Mouse (Mus musculus): ENCODE data around the gene Kmt5a. TPM values are rescaled to one million over a fixed set of nuclear protein-coding genes. Genes with fewer than 3 reads are reported as not detected.

Kmt5a gene
- polyA plus RNA-seq, 1 experiment: 81.1 TPM

- H3K4me3 ChIP-seq (ENCODE audit: insufficient read depth, low read depth, low read length): no peak overlapping the region
- no peaks in the 10 kb centered on the region for H3K27me3 ChIP-seq (replicated peaks; ENCODE audit: control insufficient read depth, insufficient read depth, low read length)
- TF ChIP-seq POLR2A (IDR thresholded peaks at IDR 0.05; ENCODE audit: low read depth, low read length) (no peak), CTCF (conservative IDR thresholded peaks at IDR 0.05; ENCODE audit: insufficient read depth, insufficient read length, low read depth, low read length) (no peak)
- no peak for DNase-seq
- H3K27ac ChIP-seq (ENCODE audit: insufficient read depth, low read depth, low read length): no peak overlapping the region
- H3K4me1 ChIP-seq (ENCODE audit: control insufficient read depth, insufficient read depth, low read length): peaks cover 6% of the 10 kb centered on the region; the same call in 1 of the 2 replicates
- no peaks in the 10 kb centered on the region for H3K36me3 ChIP-seq (ENCODE audit: control insufficient read depth, insufficient read depth, low read length)
- WGBS: 89% methylated on average over 10 of the region's 10 CpGs
Observed at GRCm38 (mm10) chr5:124501541-124501940, 61.8 kb downstream of the Kmt5a start.

- Histone ChIP-seq H3K4me3 (ENCODE audit: insufficient read depth, low read depth, low read length) (no peak overlapping the region), H3K4me1 (ENCODE audit: control insufficient read depth, insufficient read depth, low read length) (peaks cover 15% of the 10 kb centered on the region; the same call in 1 of the 2 replicates), H3K36me3 (ENCODE audit: control insufficient read depth, insufficient read depth, low read length) (no peaks in the 10 kb centered on the region), H3K27me3 (replicated peaks; ENCODE audit: control insufficient read depth, insufficient read depth, low read length) (no peaks in the 10 kb centered on the region), H3K27ac (ENCODE audit: insufficient read depth, low read depth, low read length) (no peak overlapping the region)
- 64% methylated on average over 14 of the region's 14 CpGs for WGBS
- TF ChIP-seq CTCF (conservative IDR thresholded peaks at IDR 0.05; ENCODE audit: insufficient read depth, insufficient read length, low read depth, low read length): no peak
- no peak for TF ChIP-seq POLR2A (IDR thresholded peaks at IDR 0.05; ENCODE audit: low read depth, low read length)
- no peak for DNase-seq
Observed at GRCm38 (mm10) chr5:124503742-124504141, 64.0 kb downstream of the Kmt5a start.

GRCm38 (mm10) chr5:124505235-124505634 is 65.5 kb downstream of the Kmt5a start:
- Histone ChIP-seq H3K27me3 (replicated peaks; ENCODE audit: control insufficient read depth, insufficient read depth, low read length) (no peaks in the 10 kb centered on the region), H3K4me3 (ENCODE audit: insufficient read depth, low read depth, low read length) (no peak overlapping the region), H3K27ac (ENCODE audit: insufficient read depth, low read depth, low read length) (no peak overlapping the region), H3K36me3 (ENCODE audit: control insufficient read depth, insufficient read depth, low read length) (no peaks in the 10 kb centered on the region), H3K4me1 (ENCODE audit: control insufficient read depth, insufficient read depth, low read length) (peaks cover 15% of the 10 kb centered on the region; the same call in 1 of the 2 replicates)
- DNase-seq: no peak
- TF ChIP-seq POLR2A (IDR thresholded peaks at IDR 0.05; ENCODE audit: low read depth, low read length) (no peak), CTCF (conservative IDR thresholded peaks at IDR 0.05; ENCODE audit: insufficient read depth, insufficient read length, low read depth, low read length) (no peak)
- 77% methylated on average over 4 of the region's 4 CpGs for WGBS

- Histone ChIP-seq H3K4me3 (ENCODE audit: insufficient read depth, low read depth, low read length) (no peak overlapping the region), H3K36me3 (ENCODE audit: control insufficient read depth, insufficient read depth, low read length) (no peaks in the 10 kb centered on the region), H3K4me1 (ENCODE audit: control insufficient read depth, insufficient read depth, low read length) (peaks cover 15% of the 10 kb centered on the region; the same call in 1 of the 2 replicates), H3K27me3 (replicated peaks; ENCODE audit: control insufficient read depth, insufficient read depth, low read length) (no peaks in the 10 kb centered on the region), H3K27ac (ENCODE audit: insufficient read depth, low read depth, low read length) (peak overlapping the region; percentile 42)
- no peak for DNase-seq
- TF ChIP-seq CTCF (conservative IDR thresholded peaks at IDR 0.05; ENCODE audit: insufficient read depth, insufficient read length, low read depth, low read length) (no peak), POLR2A (IDR thresholded peaks at IDR 0.05; ENCODE audit: low read depth, low read length) (no peak)
- WGBS: 36% methylated on average over 10 of the region's 10 CpGs
Observed at GRCm38 (mm10) chr5:124506731-124507359, 67.1 kb downstream of the Kmt5a start.

GRCm38 (mm10) chr5:124509200-124509599 is 69.5 kb downstream of the Kmt5a start:
- no peak for DNase-seq
- TF ChIP-seq POLR2A (IDR thresholded peaks at IDR 0.05; ENCODE audit: low read depth, low read length): no peak
- no peak for TF ChIP-seq CTCF (conservative IDR thresholded peaks at IDR 0.05; ENCODE audit: insufficient read depth, insufficient read length, low read depth, low read length)
- Histone ChIP-seq H3K27ac (ENCODE audit: insufficient read depth, low read depth, low read length) (peak overlapping the region; percentile 80), H3K27me3 (replicated peaks; ENCODE audit: control insufficient read depth, insufficient read depth, low read length) (no peaks in the 10 kb centered on the region), H3K36me3 (ENCODE audit: control insufficient read depth, insufficient read depth, low read length) (no peaks in the 10 kb centered on the region; the same call in 1 of the 2 replicates), H3K4me3 (ENCODE audit: insufficient read depth, low read depth, low read length) (no peak overlapping the region), H3K4me1 (ENCODE audit: control insufficient read depth, insufficient read depth, low read length) (peaks cover 15% of the 10 kb centered on the region; the same call in 1 of the 2 replicates)
- WGBS: 72% methylated on average over 6 of the region's 6 CpGs

GRCm38 (mm10) chr5:124509742-124510237 is 70.1 kb downstream of the Kmt5a start:
- Histone ChIP-seq H3K4me3 (ENCODE audit: insufficient read depth, low read depth, low read length) (no peak overlapping the region), H3K4me1 (ENCODE audit: control insufficient read depth, insufficient read depth, low read length) (peaks cover 15% of the 10 kb centered on the region; the same call in 1 of the 2 replicates), H3K27me3 (replicated peaks; ENCODE audit: control insufficient read depth, insufficient read depth, low read length) (no peaks in the 10 kb centered on the region), H3K36me3 (ENCODE audit: control insufficient read depth, insufficient read depth, low read length) (no peaks in the 10 kb centered on the region; the same call in 1 of the 2 replicates), H3K27ac (ENCODE audit: insufficient read depth, low read depth, low read length) (peak overlapping the region; percentile 80)
- DNase-seq: peak; percentile 92
- TF ChIP-seq POLR2A (IDR thresholded peaks at IDR 0.05; ENCODE audit: low read depth, low read length): no peak
- WGBS: 30% methylated on average over 12 of the region's 12 CpGs

- Histone ChIP-seq H3K27me3 (replicated peaks; ENCODE audit: control insufficient read depth, insufficient read depth, low read length) (no peaks in the 10 kb centered on the region), H3K4me3 (ENCODE audit: insufficient read depth, low read depth, low read length) (no peak overlapping the region), H3K27ac (ENCODE audit: insufficient read depth, low read depth, low read length) (no peak overlapping the region), H3K4me1 (ENCODE audit: control insufficient read depth, insufficient read depth, low read length) (peaks cover 15% of the 10 kb centered on the region; the same call in 1 of the 2 replicates), H3K36me3 (ENCODE audit: control insufficient read depth, insufficient read depth, low read length) (no peaks in the 10 kb centered on the region; the same call in 1 of the 2 replicates)
- TF ChIP-seq CTCF (conservative IDR thresholded peaks at IDR 0.05; ENCODE audit: insufficient read depth, insufficient read length, low read depth, low read length): no peak
- TF ChIP-seq POLR2A (IDR thresholded peaks at IDR 0.05; ENCODE audit: low read depth, low read length): no peak
- no peak for DNase-seq
- 85% methylated on average over 10 of the region's 10 CpGs for WGBS
Observed at GRCm38 (mm10) chr5:124510536-124511050, 70.9 kb downstream of the Kmt5a start.

Other genes with a start within 250 kb of the Kmt5a start
- gene Pitpnm2, start 190.2 kb upstream of the Kmt5a start, polyA plus RNA-seq (2012; rRNA removed): 17.3 and 19.8 TPM in 2 replicates
- gene Mphosph9, start 112.0 kb upstream of the Kmt5a start, polyA plus RNA-seq (2012; rRNA removed): 2.5 and 3.1 TPM in 2 replicates
- gene 2810006K23Rik, start 111.8 kb upstream of the Kmt5a start, polyA plus RNA-seq (2012; rRNA removed): 7.2 and 8.0 TPM in 2 replicates
- 76.6 and 79.8 TPM in 2 replicates for gene Cdk2ap1, start 76.8 kb upstream of the Kmt5a start, polyA plus RNA-seq (2012; rRNA removed)
- 16.7 and 20.8 TPM in 2 replicates for gene Sbno1, start 13.9 kb upstream of the Kmt5a start, polyA plus RNA-seq (2012; rRNA removed)
- 44.3 and 46.3 TPM in 2 replicates for gene Rilpl2, start 38.4 kb downstream of the Kmt5a start, polyA plus RNA-seq (2012; rRNA removed)
- 4.3 and 5.9 TPM in 2 replicates for gene Snrnp35, start 43.2 kb downstream of the Kmt5a start, polyA plus RNA-seq (2012; rRNA removed)
- gene Rilpl1, start 91.5 kb downstream of the Kmt5a start, polyA plus RNA-seq (2012; rRNA removed): 10.4 and 12.5 TPM in 2 replicates
- 97.9 and 128 TPM in 2 replicates for gene Tmed2, start 100.8 kb downstream of the Kmt5a start, polyA plus RNA-seq (2012; rRNA removed)
- gene Ddx55, start 112.9 kb downstream of the Kmt5a start, polyA plus RNA-seq (2012; rRNA removed): 7.4 and 8.9 TPM in 2 replicates
- gene Eif2b1, start 139.2 kb downstream of the Kmt5a start, polyA plus RNA-seq (2012; rRNA removed): 20.5 and 23.6 TPM in 2 replicates
- 34.5 and 35.1 TPM in 2 replicates for gene Gtf2h3, start 139.2 kb downstream of the Kmt5a start, polyA plus RNA-seq (2012; rRNA removed)
- 37.1 and 47.2 TPM in 2 replicates for gene Atp6v0a2, start 188.6 kb downstream of the Kmt5a start, polyA plus RNA-seq (2012; rRNA removed)

Data from kidney, adult 2 months (tissue).